Mouse (Mus musculus): Measurements from ENCODE around the gene Flrt1.

Flrt1 gene

GRCm38 (mm10) chr19:7130317-7130716 lies 24.8 kb upstream of the Flrt1 start:
- no peak for DNase-seq (ENCODE audit: low spot score in 2 of 2)

- no peak for DNase-seq (ENCODE audit: low spot score in 2 of 2)
Measured at GRCm38 (mm10) chr19:7128551-7129475, 23.3 kb upstream of the Flrt1 start.

DNA sequence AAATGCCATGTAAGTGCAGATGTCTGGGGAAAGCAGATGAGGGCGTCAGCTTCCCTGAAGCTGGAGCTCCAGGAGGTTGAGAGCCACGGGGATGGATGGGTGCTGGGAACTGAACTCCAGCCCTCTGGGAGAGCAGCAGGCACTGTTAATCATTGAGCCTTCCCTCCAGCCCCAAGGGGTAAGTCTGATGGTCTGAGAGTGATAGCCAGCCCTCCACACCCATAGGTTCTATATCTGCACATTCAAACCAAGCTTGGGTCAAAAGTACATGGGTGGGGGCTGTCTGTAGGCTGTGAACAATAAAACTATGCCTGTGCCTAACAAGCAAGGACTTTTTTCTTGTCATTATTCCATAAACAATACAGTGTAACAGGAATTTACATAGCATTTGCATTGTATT lies 21.4 kb upstream of the Flrt1 start:
- DNase-seq (ENCODE audit: low spot score in 2 of 2), result no peak

- DNase-seq (ENCODE audit: low spot score in 2 of 2), result no peak
Measured at GRCm38 (mm10) chr19:7126209-7126608, 20.7 kb upstream of the Flrt1 start.

GRCm38 (mm10) chr19:7125526-7126156 lies 20.1 kb upstream of the Flrt1 start:
- DNase-seq (ENCODE audit: low spot score in 2 of 2), result no peak

DNA sequence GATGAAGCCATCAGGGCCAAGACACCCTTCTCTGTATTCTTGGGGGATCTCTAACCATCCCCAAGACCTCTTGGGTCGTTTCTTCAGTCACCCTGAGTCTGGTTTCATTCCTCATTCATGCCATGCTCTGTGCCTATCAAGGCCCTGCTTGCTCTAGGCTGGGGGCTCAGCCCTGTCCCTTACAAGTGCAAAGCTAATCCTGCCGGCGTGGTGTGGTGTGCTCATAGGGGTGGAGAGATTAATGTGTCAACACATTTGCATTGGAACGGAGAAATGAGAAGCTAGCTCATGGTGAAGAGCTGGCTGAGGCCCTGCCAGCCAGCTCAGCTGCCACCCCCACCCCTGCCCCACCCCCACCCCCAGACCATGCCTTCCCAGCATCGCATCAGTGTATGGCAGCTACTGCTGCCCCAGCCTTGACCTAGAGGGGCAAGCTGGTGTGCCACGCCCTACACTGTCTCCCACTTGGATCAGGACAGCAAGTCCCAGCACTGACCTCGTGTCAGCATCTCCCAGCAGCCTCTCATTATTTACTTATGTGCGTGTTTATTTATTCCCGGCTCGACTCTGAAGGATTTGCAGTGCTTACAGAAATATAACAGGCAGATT lies 17.3 kb upstream of the Flrt1 start:
- DNase-seq (ENCODE audit: low spot score in 2 of 2), result no peak

DNA sequence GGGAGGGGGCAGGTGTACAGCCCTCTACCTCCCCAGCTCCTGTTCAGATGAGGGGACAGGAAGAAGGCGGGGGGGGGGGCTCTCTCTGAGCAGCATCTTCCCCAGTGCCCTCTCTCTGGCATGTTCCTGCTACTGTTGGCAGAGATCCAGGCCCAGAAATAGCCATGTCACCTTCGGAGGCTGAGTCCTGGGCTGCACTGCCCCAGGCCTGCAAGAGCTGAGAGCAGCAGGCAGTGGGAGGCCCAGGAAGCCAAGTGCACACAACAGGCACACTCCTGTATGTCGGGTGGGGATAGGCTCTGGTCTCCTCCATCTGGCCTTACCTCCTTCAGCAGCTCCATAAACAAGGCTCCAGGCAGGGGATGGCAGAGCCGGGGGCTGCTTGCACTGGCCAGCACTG lies 16.7 kb upstream of the Flrt1 start:
- no peak for DNase-seq (ENCODE audit: low spot score in 2 of 2)

GRCm38 (mm10) chr19:7121252-7121651 lies 15.7 kb upstream of the Flrt1 start:
- DNase-seq (ENCODE audit: low spot score in 2 of 2), result no peak

GRCm38 (mm10) chr19:7117653-7118307 lies 12.3 kb upstream of the Flrt1 start:
- no peak for DNase-seq (ENCODE audit: low spot score in 2 of 2)

- no peak for DNase-seq (ENCODE audit: low spot score in 2 of 2)
Measured at GRCm38 (mm10) chr19:7117141-7117540, 11.6 kb upstream of the Flrt1 start.

GRCm38 (mm10) chr19:7116038-7116731 lies 10.7 kb upstream of the Flrt1 start:
- no peak for DNase-seq (ENCODE audit: low spot score in 2 of 2)

DNA sequence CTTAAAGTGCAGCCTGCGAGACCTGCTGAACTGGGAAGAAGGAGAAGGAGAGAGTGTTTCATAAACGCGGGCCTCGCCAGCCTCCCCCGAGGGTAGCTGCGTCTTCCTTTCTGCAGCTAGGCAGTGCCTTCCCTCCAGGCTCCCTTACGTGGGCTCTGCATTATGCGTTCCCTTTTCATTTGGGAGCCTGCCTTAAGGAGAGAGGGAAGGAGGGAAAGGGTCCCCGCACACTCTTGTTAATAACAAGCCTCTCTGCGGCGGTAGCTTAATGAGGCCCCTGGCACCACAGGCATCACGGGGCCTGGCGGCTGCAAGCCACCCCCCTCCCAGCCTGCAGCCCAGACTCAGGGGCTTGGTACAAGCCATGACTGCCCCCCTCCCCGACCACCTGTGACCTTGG lies 8.0 kb upstream of the Flrt1 start:
- no peak for DNase-seq (ENCODE audit: low spot score in 2 of 2)

DNA sequence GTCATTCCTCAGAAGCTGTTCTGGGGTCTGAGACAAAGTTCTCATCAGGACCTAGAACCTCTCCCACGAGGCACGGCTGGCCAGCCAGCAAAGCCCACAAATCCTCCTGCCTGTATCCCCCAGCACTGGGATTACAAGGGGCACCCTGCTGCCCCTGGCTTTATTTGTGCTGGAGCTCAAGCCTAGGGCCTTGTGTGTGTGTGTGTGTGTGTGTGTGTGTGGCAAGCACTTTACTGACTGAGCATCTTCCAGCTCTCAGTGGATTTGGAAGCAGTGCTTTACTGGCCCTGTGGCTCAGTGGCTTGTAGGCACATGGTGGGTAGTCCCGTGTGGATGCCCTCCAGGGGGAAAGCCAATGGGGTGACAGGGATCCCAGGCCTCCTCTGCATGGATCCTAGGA lies 7.1 kb upstream of the Flrt1 start:
- no peak for DNase-seq (ENCODE audit: low spot score in 2 of 2)

GRCm38 (mm10) chr19:7111710-7112109 lies 6.2 kb upstream of the Flrt1 start:
- DNase-seq (ENCODE audit: low spot score in 2 of 2), result no peak

GRCm38 (mm10) chr19:7111309-7111708 lies 5.8 kb upstream of the Flrt1 start:
- no peak for DNase-seq (ENCODE audit: low spot score in 2 of 2)

- DNase-seq (ENCODE audit: low spot score in 2 of 2), result no peak
Measured at GRCm38 (mm10) chr19:7110875-7111274, 5.3 kb upstream of the Flrt1 start.

DNA sequence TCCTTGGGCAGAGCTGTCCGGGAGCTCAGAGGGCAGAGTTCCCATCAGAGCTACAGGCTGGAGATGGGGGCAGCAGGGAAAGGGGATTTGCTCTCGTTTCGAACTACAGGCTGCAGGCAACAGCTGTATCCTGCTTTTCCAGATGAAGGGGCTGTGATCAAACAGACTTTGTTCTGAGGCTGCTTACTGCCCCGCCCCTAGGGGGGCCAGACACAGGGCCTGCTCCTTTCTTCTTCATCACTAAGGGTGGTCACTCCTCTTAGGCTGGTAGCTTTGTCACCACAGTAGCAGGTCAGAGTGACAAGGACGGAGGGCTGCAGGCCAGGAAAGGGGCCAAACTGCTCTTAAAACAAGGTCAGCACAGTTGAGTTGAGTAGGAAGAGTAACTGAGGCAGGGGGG lies 4.6 kb upstream of the Flrt1 start:
- DNase-seq (ENCODE audit: low spot score in 2 of 2), result no peak

GRCm38 (mm10) chr19:7108114-7108905 lies 2.8 kb upstream of the Flrt1 start:
- DNase-seq (ENCODE audit: low spot score in 2 of 2), result no peak

DNA sequence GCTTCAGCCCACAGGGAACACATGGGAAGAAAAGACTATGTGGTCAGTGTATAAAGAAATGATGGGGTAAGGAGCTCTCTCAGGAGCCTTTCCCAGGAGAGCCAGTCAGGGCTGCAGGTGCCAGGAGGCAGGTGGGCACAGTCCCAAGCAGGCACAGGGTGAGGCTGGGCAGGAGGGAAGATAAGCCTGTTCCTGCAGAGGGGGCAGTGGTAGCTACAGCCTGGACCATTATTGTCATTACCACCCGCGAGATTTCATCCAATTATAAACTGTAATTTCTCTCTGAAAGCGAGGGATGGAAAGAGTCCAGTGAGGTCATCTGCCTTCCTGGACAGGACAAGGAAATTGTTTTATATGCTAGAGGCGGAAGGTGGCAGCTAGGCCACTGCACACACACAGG lies 1.6 kb upstream of the Flrt1 start:
- DNase-seq (ENCODE audit: low spot score in 2 of 2), result no peak

- no peak for DNase-seq (ENCODE audit: low spot score in 2 of 2)
Measured at GRCm38 (mm10) chr19:7106566-7106965, 1.0 kb upstream of the Flrt1 start.

DNA sequence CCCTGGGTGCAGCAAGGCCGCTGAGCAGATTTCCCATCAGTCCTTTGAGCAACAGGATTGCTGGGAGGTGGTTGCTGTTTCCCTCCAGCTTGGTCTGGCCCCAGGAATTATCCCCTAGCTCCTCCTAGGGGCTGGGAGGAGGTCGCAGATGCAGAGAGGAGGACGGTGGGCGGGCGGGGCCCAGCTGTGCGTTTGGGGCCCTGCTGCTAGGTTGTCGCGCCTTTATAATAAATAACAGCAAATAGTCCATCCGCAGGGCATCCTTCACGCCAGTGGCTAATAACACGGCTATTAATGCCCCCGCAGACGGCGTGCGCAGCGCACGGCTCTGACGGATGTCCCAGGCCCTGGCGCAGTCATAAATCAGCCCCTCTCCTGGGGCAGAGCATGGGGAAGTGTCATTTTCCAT lies 1.5 kb downstream of the Flrt1 start:
- no peak for DNase-seq (ENCODE audit: low spot score in 2 of 2)

Data from frontal cortex, postnatal 36 days (tissue).